Mouse (Mus musculus) cerebellum, adult 11 months (tissue): ENCODE measurements around the gene Tmem205.
A peak's percentile ranks its signal among the peaks of the same experiment; 100 is the strongest.

Source experiments
- DNase-seq: peaks from one replicate; pipeline ENCODE4 v3.0.0; 2022

Gene Tmem205

GRCm38 (mm10) chr9:21943638-21944037 is 16.3 kb upstream of the Tmem205 start:
- DNase-seq: no peak

GRCm38 (mm10) chr9:21943046-21943445 is 15.7 kb upstream of the Tmem205 start:
- DNase-seq: no peak

GRCm38 (mm10) chr9:21938234-21938855 is 11.0 kb upstream of the Tmem205 start:
- DNase-seq: no peak

- no peak for DNase-seq
These were observed 10.4 kb upstream of the Tmem205 start for GRCm38 (mm10) chr9:21937711-21938175.

- peak; percentile 99 for DNase-seq
These were observed 9.6 kb upstream of the Tmem205 start, which contains the start of gene Plppr2 for GRCm38 (mm10) chr9:21936692-21937570. Gene Plppr2 (plus strand): TSS chr9:21937033.

- no peak for DNase-seq
These were observed 8.2 kb upstream of the Tmem205 start for GRCm38 (mm10) chr9:21935466-21936131.

- no peak for DNase-seq
These were observed 6.7 kb upstream of the Tmem205 start for GRCm38 (mm10) chr9:21934021-21934420.

GRCm38 (mm10) chr9:21932445-21933137 is 5.2 kb upstream of the Tmem205 start:
- no peak for DNase-seq

- DNase-seq: no peak
These were observed 4.7 kb upstream of the Tmem205 start for GRCm38 (mm10) chr9:21932006-21932405.

- DNase-seq: no peak
These were observed 1.9 kb upstream of the Tmem205 start for GRCm38 (mm10) chr9:21929208-21929607.

GRCm38 (mm10) chr9:21926784-21927183 is 572 bp downstream of the Tmem205 start:
- no peak for DNase-seq

- DNase-seq: no peak
These were observed 1.2 kb downstream of the Tmem205 start for GRCm38 (mm10) chr9:21926155-21926554.

- DNase-seq: no peak
These were observed 1.9 kb downstream of the Tmem205 start for GRCm38 (mm10) chr9:21925506-21925905.

- DNase-seq: no peak
These were observed 2.3 kb downstream of the Tmem205 start for GRCm38 (mm10) chr9:21925034-21925433.

- no peak for DNase-seq
These were observed 3.3 kb downstream of the Tmem205 start for GRCm38 (mm10) chr9:21924099-21924493.

GRCm38 (mm10) chr9:21923490-21924098 is 3.8 kb downstream of the Tmem205 start:
- DNase-seq: no peak

- DNase-seq: no peak
These were observed 4.3 kb downstream of the Tmem205 start for GRCm38 (mm10) chr9:21923036-21923435.

GRCm38 (mm10) chr9:21918692-21919384 is 8.5 kb downstream of the Tmem205 start:
- no peak for DNase-seq

- peak; percentile 88 for DNase-seq
These were observed 9.2 kb downstream of the Tmem205 start, which contains the start of gene Rab3d for GRCm38 (mm10) chr9:21918035-21918592. Gene Rab3d (minus strand): TSS chr9:21918192.

- peak; percentile 64 for DNase-seq
These were observed 9.8 kb downstream of the Tmem205 start for GRCm38 (mm10) chr9:21917493-21918034.
